Mouse (Mus musculus): ENCODE results near the gene Ugt1a6b.

The Ugt1a6b gene

GRCm38 (mm10) chr1:88261706-88262105 lies 158.7 kb downstream of the Ugt1a6b start:
- no peak for DNase-seq (ENCODE audit: low spot score)

- peak; percentile 83 for DNase-seq (ENCODE audit: low spot score)
These were observed 159.2 kb downstream of the Ugt1a6b start for GRCm38 (mm10) chr1:88262255-88262654.

GRCm38 (mm10) chr1:88262961-88263360 lies 159.9 kb downstream of the Ugt1a6b start:
- DNase-seq (ENCODE audit: low spot score) = no peak

DNA sequence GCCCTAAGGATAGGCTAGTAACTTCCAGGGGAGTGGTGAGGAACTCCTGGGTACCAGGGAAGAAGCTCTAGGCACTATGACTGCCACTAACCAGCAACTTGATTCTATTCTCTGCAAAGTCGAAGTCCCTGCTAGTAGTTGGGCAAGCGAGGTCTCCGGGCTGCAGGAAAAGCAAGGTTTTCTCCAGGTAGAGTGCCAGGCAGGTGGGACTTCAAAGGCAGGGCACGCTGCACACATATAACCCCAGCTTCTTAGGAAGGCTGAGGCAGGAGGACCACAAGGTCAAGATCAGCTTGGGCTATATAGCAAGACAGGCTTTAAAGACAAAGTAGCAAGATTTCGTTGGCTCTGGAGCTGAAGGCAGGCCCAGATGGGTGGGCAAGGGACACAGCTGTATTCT lies 160.7 kb downstream of the Ugt1a6b start:
- no peak for DNase-seq (ENCODE audit: low spot score)

GRCm38 (mm10) chr1:88264237-88264868 lies 161.3 kb downstream of the Ugt1a6b start:
- DNase-seq (ENCODE audit: low spot score) = no peak

DNA sequence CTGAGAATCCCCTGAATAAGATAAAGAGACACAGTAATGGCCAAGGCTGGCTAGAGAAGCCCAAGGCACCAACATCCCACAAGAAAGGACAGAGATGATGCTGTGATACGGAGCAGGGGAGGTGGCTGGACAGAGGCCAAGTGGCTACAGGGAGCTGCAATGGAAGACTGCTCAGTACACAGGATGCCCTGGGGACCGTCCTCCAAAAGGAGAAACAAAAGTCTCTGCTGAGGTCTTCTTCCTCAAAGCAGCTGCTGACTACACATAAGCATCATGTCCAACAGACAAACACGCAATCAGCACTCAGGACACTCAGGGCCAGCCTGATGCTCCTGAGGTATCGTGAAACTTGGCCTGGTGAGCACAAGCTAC lies 161.8 kb downstream of the Ugt1a6b start:
- DNase-seq (ENCODE audit: low spot score) = no peak

DNA sequence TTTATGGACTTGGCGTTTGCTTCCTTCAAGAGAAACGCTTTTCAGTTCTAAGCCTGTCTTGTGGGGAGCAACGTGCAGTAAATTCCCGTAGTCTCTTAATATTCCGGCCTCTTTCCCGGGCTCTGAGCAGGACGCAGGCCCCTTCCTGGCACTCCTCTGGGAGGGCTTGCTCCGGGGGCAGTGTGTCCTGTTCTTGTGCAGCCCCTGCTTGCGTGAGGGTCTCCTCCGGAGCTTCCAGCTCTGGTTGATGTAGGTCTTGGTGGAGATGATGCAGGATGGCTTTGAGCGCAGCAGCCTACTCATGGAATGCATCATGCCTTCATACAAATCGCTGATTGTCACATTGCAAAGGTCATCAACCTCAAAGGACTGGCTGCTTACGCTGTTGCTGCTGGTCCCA lies 163.1 kb downstream of the Ugt1a6b start:
- DNase-seq (ENCODE audit: low spot score) = no peak

GRCm38 (mm10) chr1:88267489-88267888 lies 164.4 kb downstream of the Ugt1a6b start:
- no peak for DNase-seq (ENCODE audit: low spot score)

GRCm38 (mm10) chr1:88268070-88268469 lies 165.0 kb downstream of the Ugt1a6b start:
- DNase-seq (ENCODE audit: low spot score) = no peak
